Mouse (Mus musculus): ENCODE measurements around the gene Slc25a44. TPM values are rescaled to one million over a fixed set of nuclear protein-coding genes. Genes with fewer than 3 reads are reported as not detected.
"Not testable (repeated sequence)": the region's sequence is repeated elsewhere in the genome, so short reads cannot be mapped to it uniquely, and the experiment has no call there.

The Slc25a44 gene
- polyA plus RNA-seq, 1 experiment from 2014 or later = 18.4 TPM

DNA sequence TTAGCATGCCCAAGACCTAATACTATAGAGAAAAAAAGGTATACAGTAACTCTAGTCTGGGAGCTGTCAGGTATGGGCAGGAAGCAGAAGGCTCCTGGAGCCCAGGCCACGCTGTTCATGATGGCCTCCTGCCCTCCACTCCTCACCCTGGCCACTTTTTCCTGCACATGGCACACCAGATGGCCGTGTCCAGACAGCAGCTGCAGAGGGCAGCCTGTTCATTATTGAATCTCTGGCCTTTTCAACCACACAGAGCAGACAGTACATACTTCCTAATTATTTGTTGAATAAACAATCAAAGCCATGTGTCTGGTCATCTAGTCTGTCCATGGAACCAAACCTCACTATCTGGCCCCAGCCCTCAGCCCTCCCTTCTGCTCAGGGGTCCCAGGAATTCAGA, 26.3 kb downstream of the Slc25a44 start:
- H3K9ac ChIP-seq (replicated peaks; ENCODE audit: low read depth, low read length) = no peak overlapping the region
- no peaks in the 10 kb centered on the region for H3K9me3 ChIP-seq (ENCODE audit: control insufficient read depth, low read depth, low read length)
- no peak overlapping the region for H3K27ac ChIP-seq (ENCODE audit: low read length)
- H3K4me3 ChIP-seq (ENCODE audit: low read depth, low read length) = no peak overlapping the region
- H3K36me3 ChIP-seq (ENCODE audit: control insufficient read depth, insufficient read depth, low read length) = peaks cover 3% of the 10 kb centered on the region
- H3K4me2 ChIP-seq (replicated peaks; ENCODE audit: low read depth, low read length) = no peak overlapping the region
- 83% methylated on average over 2 of the region's 2 CpGs for WGBS
- no peaks in the 10 kb centered on the region for H3K4me1 ChIP-seq (ENCODE audit: control insufficient read depth, insufficient read depth, low read length)
- ATAC-seq (ENCODE audit: insufficient number of reproducible peaks, insufficient read depth, low FRiP score, low read depth) = no peak
- H3K27me3 ChIP-seq (ENCODE audit: control insufficient read depth, insufficient read depth, low read length) = no peaks in the 10 kb centered on the region

DNA sequence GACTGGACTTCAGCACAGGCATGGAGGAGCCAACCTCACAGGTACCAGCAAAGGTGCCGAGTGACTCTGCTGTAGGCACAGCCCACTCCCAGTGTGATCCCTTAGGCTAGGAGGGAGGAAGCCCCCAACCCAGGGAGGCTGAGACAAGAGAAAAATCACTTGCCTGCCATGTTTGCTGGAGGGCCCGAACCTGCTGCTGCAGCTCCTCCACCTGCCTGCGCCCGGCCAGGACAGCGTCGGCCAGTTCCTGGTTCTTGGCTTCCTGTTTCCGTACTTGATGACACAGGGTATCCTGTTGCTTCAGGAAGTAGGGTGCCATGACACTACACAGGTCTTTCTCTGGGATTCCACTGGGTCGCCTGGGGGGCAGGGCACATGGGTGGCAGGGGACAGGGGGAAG, 29.2 kb downstream of the Slc25a44 start:
- Histone ChIP-seq H3K4me3 (ENCODE audit: low read depth, low read length) (no peak overlapping the region), H3K36me3 (ENCODE audit: control insufficient read depth, insufficient read depth, low read length) (peaks cover 4% of the 10 kb centered on the region), H3K9ac (replicated peaks; ENCODE audit: low read depth, low read length) (no peak overlapping the region), H3K4me1 (ENCODE audit: control insufficient read depth, insufficient read depth, low read length) (no peaks in the 10 kb centered on the region), H3K27me3 (ENCODE audit: control insufficient read depth, insufficient read depth, low read length) (no peaks in the 10 kb centered on the region), H3K27ac (ENCODE audit: low read length) (no peak overlapping the region), H3K9me3 (ENCODE audit: control insufficient read depth, low read depth, low read length) (no peaks in the 10 kb centered on the region), H3K4me2 (replicated peaks; ENCODE audit: low read depth, low read length) (no peak overlapping the region)
- 90% methylated on average over 8 of the region's 8 CpGs for WGBS
- no peak for ATAC-seq (ENCODE audit: insufficient number of reproducible peaks, insufficient read depth, low FRiP score, low read depth)

DNA sequence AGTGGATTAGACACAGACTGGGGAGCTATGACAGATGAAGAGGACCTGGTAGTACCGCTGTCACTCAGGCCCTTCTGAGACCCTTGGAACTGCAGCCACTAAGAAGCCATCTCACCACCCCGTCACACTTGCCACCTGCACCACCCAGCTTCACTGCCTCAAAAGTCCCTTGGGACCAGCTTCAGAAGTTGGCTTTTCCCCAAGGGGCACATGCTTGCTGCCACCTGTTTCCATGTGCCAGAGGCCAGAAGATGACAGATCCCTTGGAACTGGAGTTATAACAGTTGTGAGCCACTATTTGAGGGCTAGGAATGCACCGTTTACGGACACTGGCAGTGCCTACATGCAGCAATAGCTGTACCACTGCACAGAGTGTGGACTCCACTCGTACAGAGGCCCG, 29.7 kb downstream of the Slc25a44 start:
- H3K27ac ChIP-seq (ENCODE audit: low read length) = no peak overlapping the region
- ATAC-seq (ENCODE audit: insufficient number of reproducible peaks, insufficient read depth, low FRiP score, low read depth) = no peak
- H3K4me3 ChIP-seq (ENCODE audit: low read depth, low read length) = no peak overlapping the region
- no peaks in the 10 kb centered on the region for H3K4me1 ChIP-seq (ENCODE audit: control insufficient read depth, insufficient read depth, low read length)
- no peaks in the 10 kb centered on the region; the same call in 1 of the 2 replicates for H3K9me3 ChIP-seq (ENCODE audit: control insufficient read depth, low read depth, low read length)
- H3K9ac ChIP-seq (replicated peaks; ENCODE audit: low read depth, low read length) = no peak overlapping the region
- H3K4me2 ChIP-seq (replicated peaks; ENCODE audit: low read depth, low read length) = no peak overlapping the region
- 93% methylated on average over 6 of the region's 6 CpGs for WGBS
- no peaks in the 10 kb centered on the region for H3K27me3 ChIP-seq (ENCODE audit: control insufficient read depth, insufficient read depth, low read length)
- H3K36me3 ChIP-seq (ENCODE audit: control insufficient read depth, insufficient read depth, low read length) = peaks cover 4% of the 10 kb centered on the region

DNA sequence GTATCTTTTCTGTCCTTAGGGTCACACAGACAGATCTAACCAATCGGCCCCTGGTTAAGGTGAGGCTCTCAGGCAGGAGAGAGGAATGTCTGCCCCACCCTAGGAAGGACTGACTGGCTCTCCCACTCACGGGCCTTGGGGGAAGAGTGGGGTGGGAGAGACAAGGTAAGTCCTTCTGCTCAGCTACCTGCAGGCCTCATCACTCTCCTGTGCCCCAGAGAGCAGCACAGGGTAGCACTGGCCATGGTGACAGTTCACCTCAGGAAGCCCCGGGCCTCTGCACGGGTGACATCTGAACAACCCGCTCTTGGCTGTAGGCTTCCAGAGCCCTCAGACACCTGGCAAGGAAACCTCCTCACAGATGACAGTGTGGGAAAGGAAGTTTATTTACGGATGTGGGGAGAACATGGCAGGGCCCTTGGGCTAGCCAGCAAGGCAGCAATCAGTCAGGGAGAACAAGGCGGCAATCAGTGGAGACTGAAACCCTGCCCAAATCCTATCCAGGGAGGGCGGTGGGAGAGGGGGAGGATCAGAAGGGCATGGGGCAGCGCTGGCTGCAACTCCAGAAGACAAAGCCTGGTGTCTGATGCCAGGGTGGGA, 31.1 kb downstream of the Slc25a44 start:
- no peaks in the 10 kb centered on the region; the same call in 1 of the 2 replicates for H3K9me3 ChIP-seq (ENCODE audit: control insufficient read depth, low read depth, low read length)
- H3K4me2 ChIP-seq (replicated peaks; ENCODE audit: low read depth, low read length) = no peak overlapping the region
- H3K27me3 ChIP-seq (ENCODE audit: control insufficient read depth, insufficient read depth, low read length) = no peaks in the 10 kb centered on the region
- WGBS = 86% methylated on average over 9 of the region's 9 CpGs
- H3K4me1 ChIP-seq (ENCODE audit: control insufficient read depth, insufficient read depth, low read length) = no peaks in the 10 kb centered on the region
- no peak overlapping the region for H3K27ac ChIP-seq (ENCODE audit: low read length)
- H3K36me3 ChIP-seq (ENCODE audit: control insufficient read depth, insufficient read depth, low read length) = peaks cover 4% of the 10 kb centered on the region
- H3K9ac ChIP-seq (replicated peaks; ENCODE audit: low read depth, low read length) = no peak overlapping the region
- no peak overlapping the region for H3K4me3 ChIP-seq (ENCODE audit: low read depth, low read length)
- no peak for ATAC-seq (ENCODE audit: insufficient number of reproducible peaks, insufficient read depth, low FRiP score, low read depth)

DNA sequence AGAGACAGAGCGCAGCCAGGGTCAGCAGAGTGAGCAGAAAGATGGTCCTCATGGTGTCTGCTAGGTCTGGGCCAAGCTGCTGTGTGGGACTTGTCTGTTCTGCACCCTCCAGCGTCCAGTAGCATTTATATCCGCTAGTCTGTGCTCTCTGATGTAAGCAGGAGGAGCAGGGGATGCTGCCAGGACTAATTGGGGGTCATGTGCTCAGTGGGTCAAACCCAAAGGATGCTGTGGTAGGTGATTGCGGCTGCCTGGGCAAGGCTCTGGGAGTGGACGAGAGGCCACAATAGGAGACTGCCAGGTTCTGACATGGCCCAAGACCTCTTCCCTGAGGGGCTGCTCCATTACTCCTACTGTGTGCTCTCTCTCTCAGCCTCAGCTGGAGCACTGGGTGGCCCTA, 40.6 kb downstream of the Slc25a44 start, which contains the start of gene Bglap:
TSS of gene Bglap (minus strand) at position 101 of the 400 bp plus-strand sequence.
- WGBS = 77% methylated on average over 5 of the region's 5 CpGs
- H3K9me3 ChIP-seq (ENCODE audit: control insufficient read depth, low read depth, low read length) = no peaks in the 10 kb centered on the region

DNA sequence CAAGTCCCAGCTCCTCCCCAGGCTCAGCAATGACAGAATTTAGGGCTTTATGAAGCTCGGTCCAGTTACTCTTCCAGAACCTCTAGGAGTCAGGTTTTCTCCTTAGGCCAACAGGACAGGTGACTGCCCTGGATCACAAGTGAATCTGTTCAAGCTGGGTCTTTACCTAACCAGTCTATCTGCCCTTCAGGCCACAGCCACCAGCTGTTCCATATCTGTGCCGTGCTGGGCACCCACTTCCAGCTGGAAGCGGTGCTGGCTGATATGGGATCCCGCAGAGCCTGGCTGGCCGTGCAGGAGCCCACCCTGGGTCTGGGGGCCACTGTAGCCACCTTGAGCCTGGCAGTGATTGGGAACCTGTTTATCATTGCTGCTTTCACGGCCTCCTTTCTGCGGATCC, 42.6 kb downstream of the Slc25a44 start:
- H3K4me2 ChIP-seq (replicated peaks; ENCODE audit: low read depth, low read length) = peak overlapping the region; percentile 25; the same call in 1 of the 2 replicates
- not testable (repeated sequence) for H3K27me3 ChIP-seq (ENCODE audit: control insufficient read depth, insufficient read depth, low read length); H3K36me3 ChIP-seq (ENCODE audit: control insufficient read depth, insufficient read depth, low read length); H3K4me3 ChIP-seq (ENCODE audit: low read depth, low read length); H3K4me1 ChIP-seq (ENCODE audit: control insufficient read depth, insufficient read depth, low read length); H3K27ac ChIP-seq (ENCODE audit: low read length); H3K9ac ChIP-seq (replicated peaks; ENCODE audit: low read depth, low read length); ATAC-seq (ENCODE audit: insufficient number of reproducible peaks, insufficient read depth, low FRiP score, low read depth); H3K9me3 ChIP-seq (ENCODE audit: control insufficient read depth, low read depth, low read length)
- WGBS = 22% methylated on average over 1 of the region's 7 CpGs

More for the DNA sequence above, 40.6 kb downstream of the Slc25a44 start, which contains the start of gene Bglap:
- H3K4me2 ChIP-seq (replicated peaks; ENCODE audit: low read depth, low read length) = no peak within 1 kb of the TSS
- H3K36me3 ChIP-seq (ENCODE audit: control insufficient read depth, insufficient read depth, low read length) = no peaks in the 10 kb centered on the region
- H3K27ac ChIP-seq (ENCODE audit: low read length) = no peak within 1 kb of the TSS
- H3K4me3 ChIP-seq (ENCODE audit: low read depth, low read length) = no peak within 1 kb of the TSS
- no peak for ATAC-seq (ENCODE audit: insufficient number of reproducible peaks, insufficient read depth, low FRiP score, low read depth)
- no peaks in the 10 kb centered on the region for H3K4me1 ChIP-seq (ENCODE audit: control insufficient read depth, insufficient read depth, low read length)
- no peaks in the 10 kb centered on the region for H3K27me3 ChIP-seq (ENCODE audit: control insufficient read depth, insufficient read depth, low read length)
- H3K9ac ChIP-seq (replicated peaks; ENCODE audit: low read depth, low read length) = no peak within 1 kb of the TSS

DNA sequence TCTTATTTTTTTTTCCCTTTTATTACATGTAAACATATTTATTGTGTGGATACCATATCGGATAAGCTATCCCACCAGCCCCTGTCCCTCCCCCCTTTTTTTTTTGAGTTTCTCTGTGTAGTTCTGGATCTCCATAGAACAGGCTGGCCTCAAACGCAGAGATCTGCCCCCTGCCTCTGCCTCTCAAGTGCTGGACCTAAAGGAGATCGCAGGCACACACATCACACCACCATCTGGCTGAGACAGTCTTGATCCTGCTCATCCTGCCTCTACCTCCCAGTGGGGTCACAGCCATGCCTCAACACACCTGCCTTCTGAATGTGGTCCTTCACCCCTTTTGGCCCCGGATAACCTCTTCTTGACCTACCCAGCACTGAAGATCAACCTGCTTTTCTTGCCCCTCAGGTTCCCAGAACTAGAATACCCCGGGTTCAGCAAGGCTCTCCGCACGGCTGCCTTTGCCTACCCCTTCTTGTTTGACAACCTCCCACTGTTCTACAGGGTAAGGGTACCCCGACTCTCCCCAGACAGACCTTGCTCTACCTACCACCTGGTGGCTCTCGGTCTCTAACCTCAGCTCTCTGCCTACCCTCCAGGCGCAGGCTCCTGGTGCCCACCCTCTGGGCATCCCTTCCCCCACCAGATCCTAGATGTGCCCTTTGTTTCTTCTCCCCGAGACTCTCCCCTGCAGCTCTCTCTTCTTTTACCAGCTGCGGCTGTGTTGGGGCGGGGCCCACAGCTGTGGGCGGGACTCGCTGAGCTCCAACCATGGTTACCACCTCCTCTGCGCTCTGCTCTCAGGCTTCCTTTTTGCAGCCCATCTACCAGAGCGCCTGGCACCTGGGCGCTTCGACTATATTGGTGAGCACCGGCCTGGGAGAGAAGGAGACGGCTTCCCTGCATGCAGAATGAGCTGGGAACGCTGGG, 43.3 kb downstream of the Slc25a44 start:
- 0 out of 2 replicates have a peak overlapping the region, but pooled peaks have one; percentile 5 for H3K4me3 ChIP-seq (ENCODE audit: low read depth, low read length)
- H3K36me3 ChIP-seq (ENCODE audit: control insufficient read depth, insufficient read depth, low read length); H3K27me3 ChIP-seq (ENCODE audit: control insufficient read depth, insufficient read depth, low read length); H3K9me3 ChIP-seq (ENCODE audit: control insufficient read depth, low read depth, low read length); H3K9ac ChIP-seq (replicated peaks; ENCODE audit: low read depth, low read length); H3K4me1 ChIP-seq (ENCODE audit: control insufficient read depth, insufficient read depth, low read length); H3K27ac ChIP-seq (ENCODE audit: low read length): not testable (repeated sequence)
- peak; percentile 83 for ATAC-seq (ENCODE audit: insufficient number of reproducible peaks, insufficient read depth, low FRiP score, low read depth)
- H3K4me2 ChIP-seq (replicated peaks; ENCODE audit: low read depth, low read length) = peak overlapping the region; percentile 25
- 7% methylated on average over 19 of the region's 22 CpGs for WGBS

DNA sequence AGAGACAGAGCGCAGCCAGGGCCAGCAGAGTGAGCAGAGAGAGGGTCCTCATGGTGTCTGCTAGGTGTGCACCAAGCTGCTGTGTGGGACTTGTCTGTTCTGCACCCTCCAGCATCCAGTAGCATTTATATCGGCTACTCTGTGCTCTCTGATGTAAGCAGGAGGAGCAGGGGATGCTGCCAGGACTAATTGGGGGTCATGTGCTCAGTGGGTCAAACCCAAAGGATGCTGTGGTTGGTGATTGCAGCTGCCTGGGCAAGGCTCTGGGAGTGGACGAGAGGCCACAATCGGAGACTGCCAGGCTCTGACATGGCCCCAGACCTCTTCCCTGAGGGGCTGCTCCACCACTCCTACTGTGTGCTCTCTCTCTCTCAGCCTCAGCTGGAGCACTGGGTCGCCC, 46.3 kb downstream of the Slc25a44 start, which contains the start of gene Bglap2:
TSS of gene Bglap2 (minus strand) at position 101 of the 400 bp plus-strand sequence.
- not testable (repeated sequence) for H3K27ac ChIP-seq (ENCODE audit: low read length); H3K27me3 ChIP-seq (ENCODE audit: control insufficient read depth, insufficient read depth, low read length); H3K36me3 ChIP-seq (ENCODE audit: control insufficient read depth, insufficient read depth, low read length); H3K4me2 ChIP-seq (replicated peaks; ENCODE audit: low read depth, low read length); H3K9ac ChIP-seq (replicated peaks; ENCODE audit: low read depth, low read length); H3K4me1 ChIP-seq (ENCODE audit: control insufficient read depth, insufficient read depth, low read length); ATAC-seq (ENCODE audit: insufficient number of reproducible peaks, insufficient read depth, low FRiP score, low read depth); H3K9me3 ChIP-seq (ENCODE audit: control insufficient read depth, low read depth, low read length); H3K4me3 ChIP-seq (ENCODE audit: low read depth, low read length)
- WGBS = 69% methylated on average over 4 of the region's 5 CpGs
